Mouse (Mus musculus) layer of hippocampus, adult 18-20 months (tissue): ENCODE data around the gene Asb16. TPM values are rescaled to one million over a fixed set of nuclear protein-coding genes. Genes with fewer than 3 reads are reported as not detected.

Source experiments
- DNase-seq, 2 experiments: peaks; one replicate each; pipeline ENCODE4 v3.0.0; 2022; ENCODE audit warnings: low spot score in 2 of 2
- total RNA-seq, 2 experiments: library from RNA; stranded (reverse); gene quantifications; 2 replicates each; pipeline ENCODE4 v1.2.3; 2021

Asb16 gene
- total RNA-seq, 2 experiments from 2014 or later = 2.3 to 2.9 TPM

DNA sequence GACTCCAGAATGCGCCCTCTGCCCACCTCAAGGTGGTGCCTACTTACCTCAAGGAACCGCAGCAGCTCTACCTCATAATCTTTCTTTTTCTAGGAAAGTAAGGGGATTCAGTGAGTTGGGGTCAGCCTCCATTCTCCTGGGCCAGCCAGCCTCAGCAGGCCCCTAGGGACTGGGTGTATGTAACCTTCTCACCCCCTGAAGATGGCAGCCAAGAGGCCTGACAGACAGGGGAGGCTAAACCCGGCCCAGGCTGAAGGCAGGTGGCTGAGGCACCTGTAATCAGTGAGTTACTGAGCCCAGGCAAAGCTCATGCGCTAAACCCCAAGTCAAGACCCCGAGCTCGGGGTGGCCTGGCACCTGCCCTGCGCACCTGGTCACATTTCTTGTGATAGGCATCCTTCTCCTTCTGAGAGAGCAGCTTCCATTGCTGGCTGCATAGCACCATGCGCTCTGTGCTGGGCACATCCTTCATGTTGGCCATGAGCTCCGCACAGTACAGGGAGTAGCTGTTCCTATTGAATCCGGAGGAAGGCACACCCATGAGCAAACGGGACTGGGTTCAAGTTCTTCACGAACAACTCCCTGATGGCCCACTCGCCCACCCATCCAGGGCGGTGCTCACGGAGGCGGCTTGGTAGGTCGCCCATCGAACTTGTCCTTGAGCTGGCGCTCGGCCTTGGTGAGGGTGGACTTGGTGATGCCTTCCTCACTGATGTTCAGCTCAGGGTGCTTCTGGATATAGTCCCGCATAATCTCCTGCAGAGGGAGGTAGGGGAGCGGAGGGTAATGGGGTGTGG is 41.5 kb downstream of the Asb16 start:
- no peak for DNase-seq

- DNase-seq = no peak
Measured at GRCm38 (mm10) chr11:102310768-102311695, 42.5 kb downstream of the Asb16 start.

DNA sequence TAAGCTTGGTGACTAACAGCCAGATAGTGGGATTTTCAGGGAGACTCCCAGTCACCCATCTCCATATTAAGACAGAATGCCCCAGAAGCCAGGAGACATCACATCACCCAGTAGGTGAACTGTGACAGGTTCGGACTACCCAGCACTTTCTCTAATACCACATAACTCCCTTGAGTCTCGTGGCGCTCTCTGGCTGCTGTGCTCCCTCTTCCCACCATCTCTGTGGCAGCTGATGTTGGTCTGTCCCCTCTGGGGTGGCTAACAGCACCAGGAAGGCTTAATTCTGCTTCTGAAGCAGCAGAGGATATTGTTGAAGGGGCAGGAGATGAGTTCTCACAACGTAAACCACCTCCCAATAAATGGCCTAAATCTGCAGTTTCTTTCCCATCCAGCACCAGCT is 43.4 kb downstream of the Asb16 start:
- no peak for DNase-seq

- no peak for DNase-seq
Measured at GRCm38 (mm10) chr11:102312586-102312985, 44.0 kb downstream of the Asb16 start.

DNA sequence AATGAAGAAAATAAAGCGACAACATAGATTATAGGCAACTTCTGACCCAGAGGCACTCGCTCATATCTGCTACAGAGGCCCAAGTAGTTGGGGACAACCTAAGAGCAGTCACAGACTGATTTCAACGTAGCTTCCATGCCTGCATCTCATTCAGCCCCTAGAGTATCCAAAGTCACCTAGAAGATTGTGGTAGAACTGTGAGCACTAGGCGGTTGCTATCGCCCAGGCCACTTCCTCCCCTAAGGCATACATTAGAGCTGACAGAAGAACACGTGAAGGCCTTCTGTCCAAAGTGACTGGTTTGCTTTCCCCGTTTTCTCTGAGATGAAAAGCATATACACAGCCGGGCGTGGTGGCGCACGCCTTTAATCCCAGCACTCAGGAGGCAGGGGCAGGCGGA is 45.8 kb downstream of the Asb16 start:
- DNase-seq = no peak

GRCm38 (mm10) chr11:102315690-102316571 is 47.4 kb downstream of the Asb16 start:
- no peak for DNase-seq

DNA sequence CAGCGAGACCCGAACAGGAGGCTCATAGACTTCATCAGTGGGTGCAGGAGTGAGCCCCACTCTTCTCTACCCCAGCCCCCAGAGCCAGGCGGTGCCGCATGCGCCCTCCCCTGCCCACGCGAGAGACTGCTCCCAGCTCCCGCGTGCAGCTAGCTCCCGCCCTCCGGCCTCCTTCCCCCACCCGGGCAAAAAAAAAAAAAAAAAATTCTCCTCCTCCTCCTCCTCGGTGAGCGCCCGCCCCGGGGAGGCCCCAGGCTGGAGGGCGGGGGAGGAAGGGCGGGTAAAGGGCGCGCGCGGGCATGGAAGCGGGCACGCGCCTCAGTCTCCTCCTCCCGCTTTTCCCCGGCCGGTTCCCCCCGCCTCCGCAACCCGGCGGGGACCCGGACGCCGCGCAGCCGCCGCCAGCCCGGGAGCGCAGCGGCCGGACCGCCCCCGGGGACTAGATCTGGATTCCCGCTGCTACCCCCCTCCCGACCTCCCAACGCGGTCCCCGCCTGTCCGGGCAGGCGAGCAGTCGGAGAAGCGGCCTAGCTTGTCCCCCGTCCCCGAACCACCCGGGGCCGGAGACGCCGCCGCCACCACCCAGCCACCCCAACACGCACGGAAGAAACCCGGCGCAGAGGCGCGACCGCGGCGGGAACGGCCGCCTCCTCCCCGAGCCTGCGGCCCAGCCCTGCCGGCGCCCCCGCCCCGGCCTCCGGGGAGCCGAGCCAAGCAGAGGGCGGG is 48.2 kb downstream of the Asb16 start:
- DNase-seq = peak; percentile 85 to 87

- DNase-seq = peak; percentile 50 to 74
Measured at GRCm38 (mm10) chr11:102317298-102317900, 48.9 kb downstream of the Asb16 start.

DNA sequence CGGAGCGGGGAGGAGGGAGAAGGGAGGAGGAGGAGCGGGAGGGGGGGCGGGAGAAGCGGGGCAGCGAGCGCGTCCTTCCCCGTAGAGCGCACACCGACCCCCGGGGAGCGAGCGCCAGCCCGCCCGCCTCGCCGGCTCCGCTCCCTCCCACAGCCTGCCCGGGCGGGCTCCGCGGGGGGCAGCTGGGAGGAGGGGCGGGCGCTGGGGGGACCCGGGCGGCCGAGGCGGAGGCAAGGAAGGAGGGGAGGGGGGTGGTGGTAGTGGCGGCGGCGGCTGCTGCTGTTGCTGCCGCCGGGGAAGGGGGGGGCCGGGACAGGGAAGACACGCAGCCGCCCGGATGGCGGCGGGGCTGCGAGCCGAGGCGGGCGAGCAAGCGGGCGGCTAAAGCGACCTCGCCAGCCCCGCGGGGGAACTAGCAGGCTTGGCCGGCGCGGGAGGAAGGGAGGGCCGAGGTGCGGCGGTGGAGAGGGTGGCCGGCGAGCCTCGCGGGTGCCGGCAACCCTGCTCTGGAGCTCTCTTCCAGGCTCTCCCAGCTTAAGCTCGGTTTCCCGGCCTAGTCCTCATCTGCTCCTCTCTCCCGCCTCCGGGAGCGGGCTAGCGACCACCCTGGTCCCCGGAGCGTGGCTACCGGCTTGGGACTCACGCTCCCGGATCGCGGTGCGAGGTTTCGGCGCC is 49.5 kb downstream of the Asb16 start:
- peak in 1 of 2 experiments; percentile 61 for DNase-seq

GRCm38 (mm10) chr11:102318576-102319409 is 50.2 kb downstream of the Asb16 start:
- peak; percentile 53 to 61 for DNase-seq

- peak; percentile 78 to 86 for DNase-seq
Measured at GRCm38 (mm10) chr11:102319410-102319792, 50.9 kb downstream of the Asb16 start, which contains the start of gene Ubtf. Gene Ubtf, minus strand, starts transcription at chr11:102319742.

GRCm38 (mm10) chr11:102319941-102320685 is 51.6 kb downstream of the Asb16 start:
- peak; percentile 91 to 93 for DNase-seq

DNA sequence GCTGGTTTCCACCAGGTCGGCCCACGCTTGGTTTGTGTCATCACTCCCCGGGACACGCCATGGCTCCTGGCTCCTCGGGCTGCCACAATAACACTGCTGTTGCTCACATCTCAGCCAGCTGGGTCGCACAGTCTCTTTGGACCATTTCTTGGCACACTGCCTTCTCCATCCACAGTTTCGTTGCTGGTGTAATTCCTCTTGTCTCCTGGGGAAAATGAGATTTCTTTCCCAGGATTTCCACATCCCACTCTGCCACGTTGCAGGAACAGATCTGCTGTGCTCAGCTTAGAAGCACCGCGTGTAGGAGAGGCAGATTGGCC is 52.1 kb downstream of the Asb16 start:
- peak; percentile 68 to 75 for DNase-seq

GRCm38 (mm10) chr11:102321931-102322330 is 53.4 kb downstream of the Asb16 start:
- DNase-seq = no peak

GRCm38 (mm10) chr11:102323516-102323915 is 55.0 kb downstream of the Asb16 start:
- DNase-seq = no peak

GRCm38 (mm10) chr11:102327250-102327649 is 58.7 kb downstream of the Asb16 start:
- DNase-seq = no peak

- no peak for DNase-seq
Measured at GRCm38 (mm10) chr11:102327839-102328238, 59.3 kb downstream of the Asb16 start.
